Mouse (Mus musculus) bone marrow macrophage, adult 2 months (primary cell): ENCODE results near the gene Rbpj. TPM values are rescaled to one million over a fixed set of nuclear protein-coding genes. Genes with fewer than 3 reads are reported as not detected.

Source experiments
- H3K27ac ChIP-seq: 2 replicates; pipeline ENCODE4 v1.5.1; 2012; ENCODE audit warnings: low read depth, low read length; ENCODE audit not compliant: insufficient read depth
- H3K4me1 ChIP-seq: 2 replicates; pipeline ENCODE4 v1.6.1; 2012; ENCODE audit warnings: low read length; ENCODE audit not compliant: control insufficient read depth, insufficient read depth
- H3K4me3 ChIP-seq: 2 replicates; pipeline ENCODE4 v1.5.1; 2012; ENCODE audit warnings: mild to moderate bottlenecking, low read length, moderate library complexity; ENCODE audit not compliant: insufficient read depth
- CTCF ChIP-seq: IDR thresholded peaks from 2 replicates; pipeline ENCODE4 v1.5.1; 2012; ENCODE audit warnings: low read depth, mild to moderate bottlenecking, low read length, moderate library complexity
- POLR2A ChIP-seq: IDR thresholded peaks from 2 replicates; pipeline ENCODE4 v1.6.1; 2012; ENCODE audit warnings: mild to moderate bottlenecking, low read depth, low read length, borderline replicate concordance
- polyA plus RNA-seq: library from polyadenylated mRNA; stranded (reverse); fragments of >200 nt; gene quantifications from 2 replicates; pipeline ENCODE4 v1.2.4, GENCODE M21; 2012; ENCODE audit not compliant: missing spikeins, insufficient read depth, insufficient read length

Rbpj gene
- polyA plus RNA-seq, 1 experiment: 136 TPM

DNA sequence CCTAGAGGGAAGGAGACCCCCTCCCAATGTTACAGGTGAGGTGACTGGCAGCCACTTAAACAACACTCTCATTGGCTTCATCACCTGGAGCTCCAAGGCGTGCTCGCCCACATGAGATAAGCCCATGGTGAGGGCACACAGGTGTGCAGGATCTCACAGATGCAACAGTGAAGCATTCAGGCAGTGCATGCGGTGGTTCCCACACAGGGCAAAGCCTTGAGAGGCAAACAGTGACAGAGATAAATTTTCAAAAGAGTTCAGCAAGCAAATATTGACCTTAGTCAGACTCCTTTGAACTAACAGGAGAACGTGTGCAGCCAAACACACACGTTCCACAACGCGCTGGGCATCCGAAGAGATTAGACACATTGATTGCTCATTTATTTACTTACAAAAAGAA lies 210.7 kb downstream of the Rbpj start:
- H3K27ac ChIP-seq: no peak overlapping the region
- no peaks in the 10 kb centered on the region for H3K4me1 ChIP-seq
- TF ChIP-seq POLR2A (no peak), CTCF (no peak)
- H3K4me3 ChIP-seq: no peak overlapping the region

- Histone ChIP-seq H3K4me1 (no peaks in the 10 kb centered on the region), H3K4me3 (no peak overlapping the region), H3K27ac (no peak overlapping the region)
- TF ChIP-seq CTCF: no peak
- TF ChIP-seq POLR2A: no peak
Observed at GRCm38 (mm10) chr5:53678036-53678767, 212.2 kb downstream of the Rbpj start.

- Histone ChIP-seq H3K4me3 (no peak overlapping the region), H3K27ac (no peak overlapping the region), H3K4me1 (no peaks in the 10 kb centered on the region)
- TF ChIP-seq CTCF (no peak), POLR2A (no peak)
Observed at GRCm38 (mm10) chr5:53679651-53680050, 213.7 kb downstream of the Rbpj start.

DNA sequence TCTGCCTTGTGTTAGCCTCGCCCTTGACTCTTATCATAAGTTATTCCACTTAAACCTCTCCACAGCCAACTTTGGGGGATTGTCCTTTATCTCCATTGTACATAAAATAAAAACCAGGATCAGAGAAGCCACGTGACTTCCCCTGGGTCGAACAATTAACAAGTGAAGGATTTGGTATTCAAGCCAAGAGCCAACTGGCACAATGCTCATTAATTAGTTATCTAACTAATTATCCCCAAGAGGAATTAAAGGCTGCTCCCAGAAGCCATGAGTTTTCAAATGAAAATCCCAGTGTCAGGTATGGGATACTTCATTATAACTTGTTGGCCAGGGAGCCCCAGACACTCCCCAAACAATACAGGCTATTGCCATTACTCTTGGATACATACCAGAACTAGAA lies 218.0 kb downstream of the Rbpj start:
- Histone ChIP-seq H3K27ac (no peak overlapping the region), H3K4me3 (no peak overlapping the region), H3K4me1 (no peaks in the 10 kb centered on the region)
- no peak for TF ChIP-seq CTCF
- TF ChIP-seq POLR2A: no peak

- no peaks in the 10 kb centered on the region for H3K4me1 ChIP-seq
- no peak overlapping the region for H3K27ac ChIP-seq
- no peak overlapping the region for H3K4me3 ChIP-seq
- TF ChIP-seq POLR2A: no peak
- TF ChIP-seq CTCF: no peak
Observed at GRCm38 (mm10) chr5:53684417-53684816, 218.5 kb downstream of the Rbpj start.

GRCm38 (mm10) chr5:53685623-53686022 lies 219.7 kb downstream of the Rbpj start:
- no peak overlapping the region for H3K4me3 ChIP-seq
- no peak overlapping the region for H3K27ac ChIP-seq
- no peak for TF ChIP-seq CTCF
- no peak for TF ChIP-seq POLR2A
- H3K4me1 ChIP-seq: no peaks in the 10 kb centered on the region

DNA sequence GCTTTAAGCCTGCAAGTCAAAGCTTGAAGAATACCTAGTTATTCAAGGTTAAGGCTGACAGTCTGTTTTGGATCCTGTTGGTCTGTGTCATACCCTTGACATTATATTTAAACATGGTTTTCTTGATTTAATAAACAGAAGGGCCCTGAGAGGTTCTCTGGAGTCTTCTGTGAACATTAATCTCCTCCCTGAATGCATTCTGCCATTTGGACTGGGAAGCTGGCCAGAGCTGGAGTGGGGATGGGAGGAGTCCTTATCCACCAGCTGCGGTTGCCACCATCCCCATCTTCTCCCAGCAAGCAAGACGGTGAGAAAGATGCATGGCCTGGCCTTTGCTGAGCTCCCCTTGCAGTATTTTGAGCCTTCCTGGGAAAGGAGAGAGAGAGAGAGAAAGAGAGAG lies 220.4 kb downstream of the Rbpj start:
- no peak overlapping the region for H3K4me3 ChIP-seq
- H3K4me1 ChIP-seq: no peaks in the 10 kb centered on the region
- no peak for TF ChIP-seq POLR2A
- no peak for TF ChIP-seq CTCF
- H3K27ac ChIP-seq: no peak overlapping the region

- no peak for TF ChIP-seq CTCF
- TF ChIP-seq POLR2A: no peak
- H3K27ac ChIP-seq: no peak overlapping the region
- no peak overlapping the region for H3K4me3 ChIP-seq
- H3K4me1 ChIP-seq: no peaks in the 10 kb centered on the region
Observed at GRCm38 (mm10) chr5:53688326-53688725, 222.4 kb downstream of the Rbpj start.

- Histone ChIP-seq H3K4me1 (no peaks in the 10 kb centered on the region), H3K4me3 (no peak overlapping the region), H3K27ac (no peak overlapping the region)
- TF ChIP-seq POLR2A (no peak), CTCF (no peak)
Observed at GRCm38 (mm10) chr5:53691577-53691976, 225.6 kb downstream of the Rbpj start.

DNA sequence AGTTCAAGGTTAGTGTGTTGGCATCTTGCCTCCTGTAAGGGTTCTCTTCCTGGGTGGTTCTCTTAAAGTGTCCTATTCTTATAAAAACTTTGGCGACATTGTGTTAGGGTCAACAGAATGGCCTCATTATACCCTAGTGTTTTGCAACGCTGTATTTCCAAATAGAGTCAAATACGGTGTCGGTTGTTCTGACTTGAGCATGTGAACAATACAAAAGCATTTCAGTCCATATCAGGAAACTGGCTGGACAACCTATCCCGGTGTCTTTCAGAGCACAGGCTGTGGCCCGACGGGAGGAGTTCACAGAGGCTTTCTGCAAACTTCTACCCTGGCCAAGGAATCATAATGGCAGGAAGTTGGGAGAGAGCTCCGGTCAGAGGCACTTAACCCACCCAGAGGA lies 226.1 kb downstream of the Rbpj start:
- TF ChIP-seq CTCF: no peak
- no peak for TF ChIP-seq POLR2A
- Histone ChIP-seq H3K4me1 (no peaks in the 10 kb centered on the region), H3K27ac (no peak overlapping the region), H3K4me3 (no peak overlapping the region)
